Mouse (Mus musculus) adrenal gland, postnatal 25 days (tissue): ENCODE measurements around the gene Dirc2. TPM values are rescaled to one million over a fixed set of nuclear protein-coding genes. Genes with fewer than 3 reads are reported as not detected.

ENCODE experiments used
- DNase-seq: peaks from one replicate; pipeline ENCODE4 v3.0.0; 2021; ENCODE audit warnings: mixed read lengths
- long read RNA-seq: library from polyadenylated mRNA; stranded (forward); transcript quantifications from one replicate; pipeline ENCODE4 v2.0.0, GENCODE M21; 2021
- total RNA-seq: library from RNA; stranded (reverse); gene quantifications from 2 replicates; pipeline ENCODE4 v1.2.3, GENCODE M21; 2021

Gene Dirc2
- 28.1 and 34.0 TPM in 2 replicates for total RNA-seq
- long read RNA-seq, full-length matches to known transcripts, result 44 of 57 reads
- long read RNA-seq, partial matches to known transcripts, result 2 of 57 reads
- long read RNA-seq, other reads (novel, unspliced or antisense), result 11 of 57 reads

DNA sequence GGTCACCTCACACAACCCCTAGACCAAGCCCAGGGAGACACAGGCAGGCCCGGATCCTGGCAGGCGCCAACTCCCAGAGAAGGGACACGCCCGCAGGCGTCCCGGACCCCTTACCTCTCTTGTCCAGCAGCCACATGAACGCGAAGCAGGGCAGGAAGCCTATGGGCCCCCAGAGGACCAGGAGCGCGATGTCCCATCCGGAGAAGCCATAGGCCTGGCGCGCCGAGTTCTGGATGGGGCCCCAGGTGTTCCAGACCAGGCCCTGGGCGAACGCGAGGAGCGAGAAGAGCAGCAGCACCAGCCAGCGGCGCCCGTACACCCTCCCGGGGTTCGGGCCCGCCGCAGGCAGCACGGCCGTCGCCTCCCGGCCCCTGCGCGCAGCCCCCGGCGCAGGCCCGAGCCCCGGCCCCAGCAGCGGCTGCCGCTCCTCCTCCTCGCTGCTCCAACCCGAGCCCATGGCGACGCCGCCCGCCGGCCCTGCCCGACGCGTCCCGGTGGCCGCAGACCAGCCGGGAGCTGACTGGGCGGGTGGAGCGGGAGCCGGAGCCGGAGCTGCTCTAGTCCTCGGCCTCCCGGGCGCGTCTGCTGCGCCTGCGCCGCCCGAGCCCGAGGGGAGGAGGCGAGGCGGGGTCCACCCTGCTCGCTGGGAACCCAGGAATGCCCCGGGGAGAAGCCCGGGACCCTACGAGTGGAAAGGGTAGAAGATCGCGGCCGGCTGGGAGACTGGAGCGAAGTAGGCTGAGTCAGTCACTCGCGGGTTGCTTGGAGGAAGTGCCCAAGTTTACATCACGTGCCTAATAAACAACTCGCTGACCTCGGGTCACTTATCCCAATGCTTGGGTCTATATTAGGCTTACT, at the start of gene Dirc2:
TSS of gene Dirc2 (minus strand) at position 572 of the 858 bp plus-strand sequence.
- peak; percentile 81 for DNase-seq

- peak; percentile 76 for DNase-seq
Measured at GRCm38 (mm10) chr16:35817255-35818089, 48.3 kb upstream of the Dirc2 start.

DNA sequence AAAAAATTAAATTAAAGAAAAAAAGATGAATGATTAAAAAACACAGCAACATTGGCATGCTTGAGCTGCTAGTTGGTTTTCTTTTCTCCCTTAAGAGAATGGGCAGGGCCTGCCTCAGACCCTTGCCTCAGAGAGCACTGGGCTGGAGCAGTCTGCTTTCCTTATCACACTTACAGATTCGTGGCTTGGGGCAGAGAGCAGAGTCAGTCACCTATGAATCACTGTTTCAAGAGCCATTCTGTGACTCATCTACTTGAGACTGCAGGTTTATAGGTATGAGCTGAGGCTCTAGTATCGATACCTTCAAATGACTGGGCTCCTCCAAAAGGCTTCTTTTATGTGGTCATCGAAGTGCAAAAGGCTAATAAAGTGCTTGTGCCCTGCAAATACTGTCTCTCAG, 44.0 kb upstream of the Dirc2 start:
- DNase-seq, result no peak

GRCm38 (mm10) chr16:35808838-35809237, 39.7 kb upstream of the Dirc2 start:
- no peak for DNase-seq

DNA sequence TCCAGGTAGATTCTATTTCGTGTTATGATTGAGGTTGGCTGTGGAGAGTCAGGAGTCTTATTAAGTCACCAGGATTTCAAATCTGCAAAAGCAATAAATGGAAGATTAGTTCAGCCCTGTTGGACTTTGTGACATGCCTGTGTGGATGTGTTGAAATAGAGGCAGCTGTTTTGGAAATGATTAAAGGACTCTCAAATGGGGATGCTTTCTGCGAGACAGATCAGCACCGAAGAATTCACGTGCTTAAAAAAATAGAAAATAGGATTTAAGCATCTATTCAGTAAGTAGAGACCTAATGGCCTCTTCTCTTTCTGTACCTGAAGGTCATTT, 38.5 kb upstream of the Dirc2 start:
- DNase-seq, result no peak

DNA sequence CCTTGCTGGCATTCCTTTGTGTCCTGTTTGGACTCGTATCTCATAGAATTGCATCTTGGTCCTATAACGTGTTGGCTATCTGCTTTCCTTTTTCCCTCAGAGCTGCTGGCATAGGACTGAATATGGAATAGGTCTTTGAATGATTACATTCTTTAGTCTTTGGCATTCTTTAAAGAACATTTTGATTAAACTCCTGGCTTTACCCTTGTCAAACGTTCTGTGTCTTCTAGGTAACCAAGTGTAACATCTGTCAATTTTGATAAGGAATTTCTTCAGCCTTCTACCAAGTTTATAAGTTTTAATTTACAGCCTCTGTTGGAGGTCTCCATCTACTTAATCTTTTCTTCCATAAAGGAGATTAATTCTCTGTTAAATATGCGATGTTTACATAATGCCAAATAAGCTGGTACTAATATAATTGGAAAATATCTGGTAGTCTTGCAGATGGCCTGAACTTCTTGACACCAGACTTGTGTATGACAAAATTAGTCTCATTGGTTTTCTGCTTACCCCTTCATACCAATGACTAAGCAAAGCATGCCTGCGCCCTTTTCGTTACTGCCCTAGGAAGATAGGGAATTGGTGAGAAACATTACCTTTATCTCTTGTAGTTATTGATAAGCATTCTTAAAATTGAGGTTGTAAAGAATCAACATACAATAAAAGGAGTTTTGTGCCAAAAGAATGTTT, 38.0 kb upstream of the Dirc2 start:
- no peak for DNase-seq

DNA sequence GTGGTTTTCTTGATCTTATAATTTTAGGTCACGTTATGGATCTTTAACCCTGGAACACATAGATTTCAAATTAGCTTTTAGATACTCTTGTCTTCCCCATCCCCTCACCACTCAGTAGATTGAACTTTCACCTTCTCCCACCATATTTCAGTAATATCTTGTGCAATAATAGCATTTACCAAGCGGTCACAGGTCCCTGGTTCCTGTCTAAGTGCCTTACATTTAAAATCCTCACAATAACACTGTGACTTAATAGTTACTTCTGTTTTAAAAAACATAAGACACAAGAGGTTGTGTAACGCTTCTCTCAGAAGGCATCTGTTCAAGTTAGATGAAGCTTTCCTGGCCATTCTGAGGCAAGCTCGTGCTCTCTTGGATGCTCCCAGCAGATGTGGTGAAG, 34.6 kb upstream of the Dirc2 start:
- DNase-seq, result no peak

GRCm38 (mm10) chr16:35802163-35802562, 33.0 kb upstream of the Dirc2 start:
- DNase-seq, result no peak

GRCm38 (mm10) chr16:35791962-35792521, 22.9 kb upstream of the Dirc2 start:
- no peak for DNase-seq

- no peak for DNase-seq
Measured at GRCm38 (mm10) chr16:35788330-35788729, 19.2 kb upstream of the Dirc2 start.

- DNase-seq, result no peak
Measured at GRCm38 (mm10) chr16:35787568-35788189, 18.5 kb upstream of the Dirc2 start.

- no peak for DNase-seq
Measured at GRCm38 (mm10) chr16:35787163-35787562, 18.0 kb upstream of the Dirc2 start.

GRCm38 (mm10) chr16:35784134-35784725, 15.1 kb upstream of the Dirc2 start:
- no peak for DNase-seq

DNA sequence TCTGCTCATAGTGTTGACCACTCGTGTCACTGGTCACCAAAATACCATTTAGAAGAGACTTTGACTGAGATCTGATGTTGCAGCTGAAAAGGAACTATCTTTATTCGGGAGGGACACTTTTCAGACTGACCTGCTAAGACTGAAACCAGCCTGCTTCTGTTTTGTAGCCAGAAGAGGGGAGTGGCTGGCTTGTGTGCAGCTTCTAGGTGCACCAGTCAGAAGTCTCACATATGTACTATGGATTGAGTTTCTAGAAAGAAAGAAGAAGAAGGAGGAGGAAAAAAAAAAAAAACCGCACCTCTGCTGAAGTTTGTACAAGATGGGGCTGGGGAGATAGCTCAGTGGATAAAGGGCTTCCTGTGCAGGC, 14.0 kb upstream of the Dirc2 start:
- no peak for DNase-seq

- no peak for DNase-seq
Measured at GRCm38 (mm10) chr16:35782451-35783206, 13.5 kb upstream of the Dirc2 start.

GRCm38 (mm10) chr16:35781651-35782050, 12.5 kb upstream of the Dirc2 start:
- no peak for DNase-seq

- DNase-seq, result no peak
Measured at GRCm38 (mm10) chr16:35781096-35781495, 11.9 kb upstream of the Dirc2 start.

- no peak for DNase-seq
Measured at GRCm38 (mm10) chr16:35779681-35780080, 10.5 kb upstream of the Dirc2 start.

GRCm38 (mm10) chr16:35777768-35778167, 8.6 kb upstream of the Dirc2 start:
- no peak for DNase-seq

- no peak for DNase-seq
Measured at GRCm38 (mm10) chr16:35776737-35777136, 7.6 kb upstream of the Dirc2 start.

GRCm38 (mm10) chr16:35775835-35776234, 6.7 kb upstream of the Dirc2 start:
- no peak for DNase-seq
